Mouse (Mus musculus): ENCODE data around the gene D430041D05Rik. TPM values are rescaled to one million over a fixed set of nuclear protein-coding genes. Genes with fewer than 3 reads are reported as not detected.

D430041D05Rik gene
- polyA plus RNA-seq, 1 experiment from 2014 or later = 0.18 TPM

DNA sequence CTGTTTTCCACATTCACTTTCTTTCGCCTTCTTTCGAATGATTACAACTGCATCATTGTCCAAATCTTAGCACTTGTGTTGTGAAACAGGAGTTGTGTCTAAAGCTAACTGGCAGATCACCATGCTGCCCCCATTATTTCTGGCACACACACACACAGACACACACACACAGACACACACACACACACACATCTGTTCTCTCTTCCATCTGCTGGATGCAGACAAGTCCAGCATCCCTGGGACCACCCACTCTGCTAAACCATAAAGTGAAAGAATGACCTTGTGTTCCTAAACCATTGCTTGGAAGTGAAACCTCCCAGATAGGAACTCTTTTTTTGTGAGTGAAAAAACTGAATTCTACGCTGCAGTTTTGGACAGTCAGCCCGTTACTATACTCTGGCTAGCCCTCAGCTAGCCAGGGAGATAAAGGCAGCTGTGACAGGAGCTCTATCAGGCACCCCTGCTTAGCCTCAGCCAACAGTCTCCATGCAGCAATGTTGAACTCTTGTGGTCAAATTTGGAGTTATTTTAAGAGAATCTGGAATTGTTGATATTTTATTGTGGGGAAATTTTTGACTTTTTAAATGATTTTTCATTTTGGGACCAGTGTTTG, 18.0 kb downstream of the D430041D05Rik start:
- Histone ChIP-seq H3K4me3 (replicated peaks; ENCODE audit: low read length) (no peak overlapping the region), H3K27me3 (ENCODE audit: control insufficient read depth, insufficient read depth, low read length) (no peaks in the 10 kb centered on the region), H3K9ac (ENCODE audit: low read length) (no peak overlapping the region), H3K4me2 (ENCODE audit: low read depth, low read length) (no peak overlapping the region), H3K4me1 (ENCODE audit: control insufficient read depth, insufficient read depth, low read length) (no peaks in the 10 kb centered on the region), H3K27ac (ENCODE audit: low read length) (no peak overlapping the region), H3K36me3 (ENCODE audit: control insufficient read depth, insufficient read depth, low read length) (no peaks in the 10 kb centered on the region), H3K9me3 (replicated peaks; ENCODE audit: control insufficient read depth, low read length) (no peaks in the 10 kb centered on the region)
- WGBS = 64% methylated on average over 4 of the region's 4 CpGs
- ATAC-seq (ENCODE audit: insufficient read depth, low FRiP score) = no peak

DNA sequence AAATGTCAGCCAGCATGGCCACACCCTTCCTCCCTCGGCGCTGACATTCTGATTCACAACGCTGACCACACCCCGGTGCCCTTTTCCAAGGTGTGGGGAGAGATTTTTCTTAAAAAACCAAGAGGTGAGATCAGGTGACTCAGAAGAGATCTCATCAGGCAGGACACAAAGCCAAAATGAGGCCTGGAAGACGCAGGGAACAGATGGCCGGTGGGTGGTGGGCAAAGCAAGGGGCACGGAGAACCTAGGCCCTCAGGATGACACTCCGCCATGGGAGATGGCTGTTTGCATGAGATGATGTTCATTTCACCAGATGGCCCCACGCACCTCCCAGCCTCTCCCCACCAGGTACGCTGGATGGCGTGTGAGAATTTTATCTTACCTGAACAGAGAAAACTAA, 21.6 kb downstream of the D430041D05Rik start:
- 86% methylated on average over 11 of the region's 11 CpGs for WGBS
- no peak for ATAC-seq (ENCODE audit: insufficient read depth, low FRiP score)

DNA sequence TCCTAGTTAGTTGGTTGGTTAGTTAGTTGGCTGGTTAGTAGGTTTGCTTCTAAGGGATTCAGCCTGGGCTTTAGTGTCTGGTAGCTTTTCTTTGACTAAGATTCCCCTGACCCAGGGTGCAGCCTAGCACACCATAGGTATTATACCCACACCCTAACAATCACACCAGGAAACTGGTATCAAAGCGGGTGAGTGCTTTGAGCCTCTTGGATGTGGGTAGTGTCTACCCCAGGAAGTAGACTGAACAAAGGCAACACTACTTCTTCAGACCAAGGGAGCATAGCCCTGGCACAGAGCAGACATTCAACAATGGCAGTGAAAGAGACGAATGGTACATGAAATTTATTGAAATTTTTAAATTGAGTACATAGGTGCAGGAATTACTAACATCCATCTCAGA, 24.9 kb downstream of the D430041D05Rik start:
- ATAC-seq (ENCODE audit: insufficient read depth, low FRiP score) = no peak
- Histone ChIP-seq H3K36me3 (ENCODE audit: control insufficient read depth, insufficient read depth, low read length) (no peaks in the 10 kb centered on the region), H3K4me3 (replicated peaks; ENCODE audit: low read length) (no peak overlapping the region), H3K9me3 (replicated peaks; ENCODE audit: control insufficient read depth, low read length) (no peaks in the 10 kb centered on the region), H3K27ac (ENCODE audit: low read length) (no peak overlapping the region), H3K27me3 (ENCODE audit: control insufficient read depth, insufficient read depth, low read length) (no peaks in the 10 kb centered on the region), H3K4me1 (ENCODE audit: control insufficient read depth, insufficient read depth, low read length) (no peaks in the 10 kb centered on the region), H3K4me2 (ENCODE audit: low read depth, low read length) (no peak overlapping the region), H3K9ac (ENCODE audit: low read length) (no peak overlapping the region)
- WGBS = 90% methylated on average over 2 of the region's 2 CpGs

More for the DNA sequence above, 21.6 kb downstream of the D430041D05Rik start:
- no peaks in the 10 kb centered on the region for H3K27me3 ChIP-seq (ENCODE audit: control insufficient read depth, insufficient read depth, low read length)
- no peak overlapping the region for H3K4me3 ChIP-seq (replicated peaks; ENCODE audit: low read length)
- no peak overlapping the region for H3K27ac ChIP-seq (ENCODE audit: low read length)
- H3K4me2 ChIP-seq (ENCODE audit: low read depth, low read length) = no peak overlapping the region
- no peak overlapping the region for H3K9ac ChIP-seq (ENCODE audit: low read length)
- no peaks in the 10 kb centered on the region for H3K36me3 ChIP-seq (ENCODE audit: control insufficient read depth, insufficient read depth, low read length)
- H3K4me1 ChIP-seq (ENCODE audit: control insufficient read depth, insufficient read depth, low read length) = no peaks in the 10 kb centered on the region
- H3K9me3 ChIP-seq (replicated peaks; ENCODE audit: control insufficient read depth, low read length) = no peaks in the 10 kb centered on the region

DNA sequence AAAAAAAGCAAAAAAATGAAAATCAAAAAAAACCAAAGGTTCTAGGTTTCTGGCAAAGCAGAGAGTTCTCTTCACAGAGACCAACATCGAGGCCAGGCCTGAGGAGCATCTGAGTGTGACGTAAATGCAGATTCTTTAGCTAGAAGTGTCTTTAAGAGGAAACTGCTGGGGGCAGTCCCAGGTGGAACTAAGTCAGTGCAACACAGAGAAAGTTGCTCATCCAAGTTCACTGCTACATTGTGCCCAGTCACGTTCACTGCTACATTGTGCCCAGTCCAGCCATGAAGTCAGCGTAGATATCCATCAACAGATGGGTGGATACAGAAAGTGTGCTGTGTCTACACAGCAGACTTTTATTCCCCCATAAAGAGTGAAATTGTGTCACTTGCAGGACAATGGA, 27.2 kb downstream of the D430041D05Rik start:
- Histone ChIP-seq H3K9me3 (replicated peaks; ENCODE audit: control insufficient read depth, low read length) (no peaks in the 10 kb centered on the region), H3K36me3 (ENCODE audit: control insufficient read depth, insufficient read depth, low read length) (no peaks in the 10 kb centered on the region), H3K27ac (ENCODE audit: low read length) (no peak overlapping the region), H3K27me3 (ENCODE audit: control insufficient read depth, insufficient read depth, low read length) (no peaks in the 10 kb centered on the region; the same call in 1 of the 2 replicates), H3K4me1 (ENCODE audit: control insufficient read depth, insufficient read depth, low read length) (no peaks in the 10 kb centered on the region), H3K4me2 (ENCODE audit: low read depth, low read length) (no peak overlapping the region), H3K4me3 (replicated peaks; ENCODE audit: low read length) (no peak overlapping the region), H3K9ac (ENCODE audit: low read length) (no peak overlapping the region)
- ATAC-seq (ENCODE audit: insufficient read depth, low FRiP score) = no peak
- WGBS = 88% methylated on average over 4 of the region's 4 CpGs

DNA sequence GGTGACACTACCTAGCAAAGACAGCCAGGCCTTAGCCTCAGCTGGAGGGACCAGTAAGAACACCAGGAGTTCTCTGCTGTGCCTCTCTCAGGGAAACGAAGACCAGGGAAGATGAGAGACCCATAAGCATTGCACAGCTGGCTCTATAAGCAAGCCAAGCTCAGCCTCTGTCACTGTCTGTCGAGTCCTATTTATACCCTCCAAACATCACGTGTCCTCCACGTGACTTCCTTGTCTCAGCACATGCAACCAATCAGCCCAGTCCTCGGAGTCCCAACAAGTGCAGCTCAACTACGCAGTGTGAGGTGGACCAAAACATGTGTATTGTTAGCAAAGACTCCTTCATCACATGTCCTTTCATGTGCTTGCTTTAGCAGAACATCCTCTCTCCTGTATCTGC, 28.0 kb downstream of the D430041D05Rik start:
- Histone ChIP-seq H3K27me3 (ENCODE audit: control insufficient read depth, insufficient read depth, low read length) (no peaks in the 10 kb centered on the region; the same call in 1 of the 2 replicates), H3K4me3 (replicated peaks; ENCODE audit: low read length) (no peak overlapping the region), H3K27ac (ENCODE audit: low read length) (no peak overlapping the region), H3K4me1 (ENCODE audit: control insufficient read depth, insufficient read depth, low read length) (no peaks in the 10 kb centered on the region), H3K4me2 (ENCODE audit: low read depth, low read length) (no peak overlapping the region), H3K36me3 (ENCODE audit: control insufficient read depth, insufficient read depth, low read length) (no peaks in the 10 kb centered on the region), H3K9ac (ENCODE audit: low read length) (no peak overlapping the region), H3K9me3 (replicated peaks; ENCODE audit: control insufficient read depth, low read length) (no peaks in the 10 kb centered on the region)
- 84% methylated on average over 6 of the region's 6 CpGs for WGBS
- ATAC-seq (ENCODE audit: insufficient read depth, low FRiP score) = no peak

DNA sequence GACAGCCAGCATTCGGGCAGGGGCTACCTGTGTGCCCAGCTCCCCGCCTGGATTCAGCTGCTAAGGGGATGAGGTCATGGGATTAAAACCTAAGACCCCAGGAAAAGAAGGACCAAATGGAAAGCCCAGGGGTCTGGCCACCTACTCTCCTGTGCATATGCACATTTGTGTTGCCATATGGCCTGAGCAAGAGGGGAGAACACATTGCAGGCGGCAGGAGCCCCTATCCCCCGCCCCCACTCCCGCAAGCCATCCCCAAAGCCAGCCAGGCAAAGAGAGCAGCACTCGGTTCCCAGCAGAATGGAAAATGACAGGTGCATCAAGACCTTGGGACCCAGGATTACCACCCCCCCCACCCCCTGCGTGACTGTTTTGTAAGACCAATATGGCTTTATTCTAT, 31.5 kb downstream of the D430041D05Rik start:
- H3K36me3 ChIP-seq (ENCODE audit: control insufficient read depth, insufficient read depth, low read length) = no peaks in the 10 kb centered on the region
- H3K9me3 ChIP-seq (replicated peaks; ENCODE audit: control insufficient read depth, low read length) = no peaks in the 10 kb centered on the region
- no peak overlapping the region for H3K9ac ChIP-seq (ENCODE audit: low read length)
- 22% methylated on average over 7 of the region's 7 CpGs for WGBS
- no peak overlapping the region for H3K27ac ChIP-seq (ENCODE audit: low read length)
- H3K4me3 ChIP-seq (replicated peaks; ENCODE audit: low read length) = no peak overlapping the region
- H3K4me1 ChIP-seq (ENCODE audit: control insufficient read depth, insufficient read depth, low read length) = no peaks in the 10 kb centered on the region
- no peak overlapping the region for H3K4me2 ChIP-seq (ENCODE audit: low read depth, low read length)
- no peak for ATAC-seq (ENCODE audit: insufficient read depth, low FRiP score)
- H3K27me3 ChIP-seq (ENCODE audit: control insufficient read depth, insufficient read depth, low read length) = no peaks in the 10 kb centered on the region; the same call in 1 of the 2 replicates

DNA sequence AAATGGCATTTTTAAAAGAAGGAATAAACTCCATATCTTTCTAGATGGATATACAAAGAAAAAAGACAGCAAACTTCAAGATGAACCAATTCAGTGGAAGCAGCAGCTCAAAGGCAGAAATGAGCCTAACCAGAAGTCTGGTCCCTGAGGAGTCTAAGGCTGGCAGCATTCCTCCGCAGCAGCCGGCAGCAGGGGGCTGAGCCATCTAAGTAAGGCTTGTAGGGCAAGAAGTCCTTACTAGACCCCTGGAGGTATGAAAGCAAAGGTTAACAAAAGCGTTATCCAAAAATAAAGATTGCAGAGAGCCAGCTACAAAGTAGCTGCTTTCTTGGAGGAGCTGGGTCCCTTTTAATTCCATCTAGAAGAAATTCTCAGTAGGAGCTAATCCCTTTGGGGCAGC, 32.0 kb downstream of the D430041D05Rik start:
- WGBS = 15% methylated on average over 3 of the region's 3 CpGs

DNA sequence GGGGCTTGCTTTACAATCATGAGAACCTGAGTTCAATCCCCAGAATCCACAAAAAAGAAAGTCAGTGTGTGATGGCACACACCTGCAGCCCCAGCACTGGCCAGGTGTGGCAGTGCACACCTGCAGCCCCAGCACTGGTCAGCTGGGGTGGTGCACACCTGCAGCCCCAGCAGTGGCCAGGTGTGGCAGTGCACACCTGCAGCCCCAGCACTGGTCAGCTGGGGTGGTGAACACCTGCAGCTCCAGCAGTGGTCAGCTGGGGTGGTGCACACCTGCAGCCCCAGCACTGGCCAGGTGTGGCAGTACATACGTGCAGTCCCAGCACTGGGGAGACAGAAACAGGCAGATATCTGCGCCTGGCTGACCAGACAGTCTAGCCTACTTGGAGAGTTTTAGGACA, 32.8 kb downstream of the D430041D05Rik start:
- H3K4me3 ChIP-seq (replicated peaks; ENCODE audit: low read length) = no peak overlapping the region
- no peak for ATAC-seq (ENCODE audit: insufficient read depth, low FRiP score)
- WGBS = 50% methylated on average over 2 of the region's 2 CpGs
- no peaks in the 10 kb centered on the region; the same call in 1 of the 2 replicates for H3K27me3 ChIP-seq (ENCODE audit: control insufficient read depth, insufficient read depth, low read length)
- H3K27ac ChIP-seq (ENCODE audit: low read length) = no peak overlapping the region
- H3K9ac ChIP-seq (ENCODE audit: low read length) = no peak overlapping the region
- no peaks in the 10 kb centered on the region for H3K9me3 ChIP-seq (replicated peaks; ENCODE audit: control insufficient read depth, low read length)
- no peaks in the 10 kb centered on the region for H3K4me1 ChIP-seq (ENCODE audit: control insufficient read depth, insufficient read depth, low read length)
- H3K4me2 ChIP-seq (ENCODE audit: low read depth, low read length) = no peak overlapping the region
- H3K36me3 ChIP-seq (ENCODE audit: control insufficient read depth, insufficient read depth, low read length) = no peaks in the 10 kb centered on the region

More for the DNA sequence above, 32.0 kb downstream of the D430041D05Rik start:
- H3K9ac ChIP-seq (ENCODE audit: low read length) = no peak overlapping the region
- no peaks in the 10 kb centered on the region for H3K36me3 ChIP-seq (ENCODE audit: control insufficient read depth, insufficient read depth, low read length)
- H3K4me3 ChIP-seq (replicated peaks; ENCODE audit: low read length) = no peak overlapping the region
- H3K4me2 ChIP-seq (ENCODE audit: low read depth, low read length) = no peak overlapping the region
- H3K9me3 ChIP-seq (replicated peaks; ENCODE audit: control insufficient read depth, low read length) = no peaks in the 10 kb centered on the region
- ATAC-seq (ENCODE audit: insufficient read depth, low FRiP score) = no peak
- H3K27me3 ChIP-seq (ENCODE audit: control insufficient read depth, insufficient read depth, low read length) = no peaks in the 10 kb centered on the region; the same call in 1 of the 2 replicates
- H3K4me1 ChIP-seq (ENCODE audit: control insufficient read depth, insufficient read depth, low read length) = no peaks in the 10 kb centered on the region
- H3K27ac ChIP-seq (ENCODE audit: low read length) = no peak overlapping the region

DNA sequence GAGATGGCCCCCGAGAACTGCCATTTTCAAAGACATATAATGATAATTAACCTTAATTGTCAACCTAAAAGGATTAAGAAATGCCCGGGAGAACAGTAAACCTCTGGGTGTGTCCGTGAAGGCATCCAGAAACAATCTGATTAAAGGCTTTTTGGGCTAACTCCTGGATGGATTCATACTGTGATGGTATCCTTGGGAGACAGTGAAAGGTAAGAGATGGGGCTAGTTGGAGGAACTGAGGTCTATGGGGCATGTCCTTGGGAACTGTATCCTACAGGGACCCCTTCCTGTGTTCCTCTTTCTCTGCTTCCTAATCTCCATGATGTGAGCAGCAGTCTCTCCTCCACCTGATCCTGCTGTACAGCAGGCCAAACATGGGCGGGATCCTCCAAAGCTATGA, 38.7 kb downstream of the D430041D05Rik start:
- Histone ChIP-seq H3K4me2 (ENCODE audit: low read depth, low read length) (no peak overlapping the region), H3K9me3 (replicated peaks; ENCODE audit: control insufficient read depth, low read length) (no peaks in the 10 kb centered on the region), H3K4me3 (replicated peaks; ENCODE audit: low read length) (no peak overlapping the region), H3K9ac (ENCODE audit: low read length) (no peak overlapping the region), H3K27me3 (ENCODE audit: control insufficient read depth, insufficient read depth, low read length) (no peaks in the 10 kb centered on the region), H3K36me3 (ENCODE audit: control insufficient read depth, insufficient read depth, low read length) (no peaks in the 10 kb centered on the region), H3K4me1 (ENCODE audit: control insufficient read depth, insufficient read depth, low read length) (no peaks in the 10 kb centered on the region), H3K27ac (ENCODE audit: low read length) (no peak overlapping the region)
- WGBS = 81% methylated on average over 4 of the region's 4 CpGs
- no peak for ATAC-seq (ENCODE audit: insufficient read depth, low FRiP score)
